Mouse (Mus musculus) ES-Bruce4 (cell line): ENCODE measurements around the gene Idua. TPM values are rescaled to one million over a fixed set of nuclear protein-coding genes. Genes with fewer than 3 reads are reported as not detected.

Experiments
- H3K27ac ChIP-seq: 2 replicates; pipeline ENCODE4 v1.5.1; 2012; ENCODE audit warnings: low read length, inconsistent platforms; ENCODE audit not compliant: insufficient read depth
- H3K27me3 ChIP-seq: 2 replicates; pipeline ENCODE4 v1.6.1; 2012; ENCODE audit warnings: mild to moderate bottlenecking, low read length, inconsistent platforms; ENCODE audit not compliant: control insufficient read depth, poor library complexity, insufficient read depth, severe bottlenecking
- H3K36me3 ChIP-seq: 2 replicates; pipeline ENCODE4 v1.6.1; 2012; ENCODE audit warnings: inconsistent platforms, mild to moderate bottlenecking, low read length, moderate library complexity; ENCODE audit not compliant: control insufficient read depth, poor library complexity, insufficient read depth, severe bottlenecking
- H3K4me1 ChIP-seq: one replicate; pipeline ENCODE4 v1.8.1; 2011; ENCODE audit warnings: low read length; ENCODE audit not compliant: control insufficient read depth, insufficient read depth
- H3K4me3 ChIP-seq: 2 replicates; pipeline ENCODE4 v1.5.1; 2011; ENCODE audit warnings: low read depth, mild to moderate bottlenecking, low read length
- H3K9ac ChIP-seq: 2 replicates; pipeline ENCODE4 v1.6.1; 2012; ENCODE audit warnings: low read depth, mild to moderate bottlenecking, inconsistent platforms; ENCODE audit not compliant: poor library complexity, severe bottlenecking
- H3K9me3 ChIP-seq: replicated peaks from 2 replicates; pipeline ENCODE4 v1.6.1; 2012; ENCODE audit warnings: mild to moderate bottlenecking, low read length, inconsistent platforms; ENCODE audit not compliant: control insufficient read depth, poor library complexity, insufficient read depth, severe bottlenecking
- CTCF ChIP-seq: IDR thresholded peaks from one replicate; pipeline ENCODE4 v1.8.1; 2011; ENCODE audit warnings: low read depth, low read length
- EP300 ChIP-seq: IDR thresholded peaks from 2 replicates; pipeline ENCODE4 v1.6.1; 2011; ENCODE audit warnings: low read depth, low read length; ENCODE audit not compliant: insufficient read depth
- POLR2A ChIP-seq: IDR thresholded peaks from one replicate; pipeline ENCODE4 v1.8.1; 2011; ENCODE audit warnings: low read length; ENCODE audit not compliant: insufficient read depth
- polyA plus RNA-seq: library from polyadenylated mRNA; stranded (reverse); fragments of >200 nt; gene quantifications from 2 replicates; pipeline ENCODE4 v1.2.4, GENCODE M21; 2011; ENCODE audit warnings: low read depth; ENCODE audit not compliant: missing spikeins, insufficient read depth, insufficient read length

The Idua gene
- polyA plus RNA-seq, 1 experiment: 13.8 TPM

DNA sequence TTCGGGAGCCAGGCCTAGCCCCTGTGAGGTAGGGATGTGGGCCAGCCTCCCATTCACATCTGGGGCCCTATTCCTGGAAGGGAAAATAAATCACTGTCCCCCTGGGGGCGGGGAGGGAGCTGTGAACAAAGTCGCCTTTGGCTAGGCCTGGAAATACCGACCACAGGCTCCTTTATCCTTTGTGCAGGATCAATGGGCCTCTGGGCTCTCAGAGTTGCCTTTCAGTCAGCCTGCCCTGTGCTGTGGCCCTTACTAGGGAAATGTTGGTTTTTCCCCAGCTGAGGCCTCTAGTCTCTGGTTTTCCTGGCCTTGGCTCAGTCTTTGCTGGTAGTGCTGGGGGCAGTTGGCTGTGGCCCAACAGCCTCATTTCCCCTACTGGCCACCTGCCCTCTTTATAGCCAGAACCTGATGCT, 37.2 kb downstream of the Idua start:
- TF ChIP-seq EP300: no peak
- TF ChIP-seq CTCF: no peak
- no peak for TF ChIP-seq POLR2A
- no peaks in the 10 kb centered on the region for H3K9me3 ChIP-seq
- no peak overlapping the region for H3K4me3 ChIP-seq
- H3K4me1 ChIP-seq: no peaks in the 10 kb centered on the region
- H3K27me3 ChIP-seq: no peaks in the 10 kb centered on the region
- no peak overlapping the region for H3K9ac ChIP-seq
- no peaks in the 10 kb centered on the region for H3K36me3 ChIP-seq
- no peak overlapping the region for H3K27ac ChIP-seq

DNA sequence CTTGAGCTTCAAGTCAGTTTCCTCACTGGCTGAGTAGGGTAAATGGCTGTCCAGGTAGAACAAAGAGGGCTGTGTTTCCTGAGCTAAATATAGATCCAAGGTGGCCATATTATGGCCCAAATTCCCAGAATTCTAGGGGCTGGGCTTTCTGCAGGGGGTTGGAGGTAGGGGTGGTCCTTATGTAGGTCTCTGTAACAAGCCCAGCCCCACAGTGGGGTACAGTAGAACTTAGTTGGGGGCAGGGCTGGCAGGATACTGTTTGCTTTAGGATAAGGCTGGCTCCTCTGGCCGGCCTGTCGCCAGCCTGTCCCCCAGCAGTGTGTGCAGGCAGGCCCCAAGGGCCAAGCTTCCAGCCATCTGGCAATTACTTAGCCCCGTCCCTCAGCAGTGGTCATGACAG, 40.2 kb downstream of the Idua start:
- Histone ChIP-seq H3K36me3 (no peaks in the 10 kb centered on the region), H3K4me1 (no peaks in the 10 kb centered on the region), H3K27ac (no peak overlapping the region), H3K9me3 (no peaks in the 10 kb centered on the region), H3K9ac (no peak overlapping the region), H3K27me3 (no peaks in the 10 kb centered on the region), H3K4me3 (no peak overlapping the region)
- TF ChIP-seq CTCF: no peak
- no peak for TF ChIP-seq POLR2A
- no peak for TF ChIP-seq EP300

DNA sequence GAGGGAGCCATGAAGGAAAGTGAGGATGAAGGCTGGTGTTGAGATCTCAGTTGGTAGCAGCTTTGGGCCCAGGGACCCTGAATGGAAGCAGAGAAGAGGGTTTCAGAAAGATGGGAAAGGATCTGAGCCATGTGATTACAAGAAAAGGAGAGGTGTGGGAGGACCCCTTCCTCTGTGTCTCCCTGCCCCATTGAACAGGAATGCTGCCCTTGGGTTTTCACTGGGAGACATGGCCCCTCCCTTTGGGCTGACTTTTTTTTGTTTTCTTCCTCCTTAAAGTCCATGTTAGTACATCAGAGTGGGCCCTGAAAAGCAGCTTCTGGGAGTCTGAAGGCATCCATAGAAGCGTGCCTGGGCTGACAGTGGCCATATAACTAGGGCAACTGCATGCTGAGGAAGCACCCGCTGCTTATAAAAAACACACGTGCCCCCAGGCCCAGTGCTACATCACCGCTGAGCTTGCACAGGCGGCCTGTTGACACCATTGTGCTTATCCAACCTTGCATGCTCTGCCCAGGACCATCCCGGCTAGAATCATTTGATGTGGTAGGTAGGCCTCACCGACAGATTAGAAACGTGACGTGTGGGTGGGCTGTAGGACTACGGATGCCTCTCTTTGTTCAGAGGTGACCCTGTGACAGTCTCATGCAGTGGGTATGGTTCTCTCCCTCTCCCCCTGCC, 41.4 kb downstream of the Idua start:
- TF ChIP-seq EP300 (no peak), POLR2A (no peak), CTCF (no peak)
- H3K27me3 ChIP-seq: no peaks in the 10 kb centered on the region
- H3K27ac ChIP-seq: no peak overlapping the region
- H3K4me3 ChIP-seq: no peak overlapping the region
- H3K4me1 ChIP-seq: no peaks in the 10 kb centered on the region
- H3K9me3 ChIP-seq: no peaks in the 10 kb centered on the region
- no peaks in the 10 kb centered on the region for H3K36me3 ChIP-seq
- no peak overlapping the region for H3K9ac ChIP-seq

DNA sequence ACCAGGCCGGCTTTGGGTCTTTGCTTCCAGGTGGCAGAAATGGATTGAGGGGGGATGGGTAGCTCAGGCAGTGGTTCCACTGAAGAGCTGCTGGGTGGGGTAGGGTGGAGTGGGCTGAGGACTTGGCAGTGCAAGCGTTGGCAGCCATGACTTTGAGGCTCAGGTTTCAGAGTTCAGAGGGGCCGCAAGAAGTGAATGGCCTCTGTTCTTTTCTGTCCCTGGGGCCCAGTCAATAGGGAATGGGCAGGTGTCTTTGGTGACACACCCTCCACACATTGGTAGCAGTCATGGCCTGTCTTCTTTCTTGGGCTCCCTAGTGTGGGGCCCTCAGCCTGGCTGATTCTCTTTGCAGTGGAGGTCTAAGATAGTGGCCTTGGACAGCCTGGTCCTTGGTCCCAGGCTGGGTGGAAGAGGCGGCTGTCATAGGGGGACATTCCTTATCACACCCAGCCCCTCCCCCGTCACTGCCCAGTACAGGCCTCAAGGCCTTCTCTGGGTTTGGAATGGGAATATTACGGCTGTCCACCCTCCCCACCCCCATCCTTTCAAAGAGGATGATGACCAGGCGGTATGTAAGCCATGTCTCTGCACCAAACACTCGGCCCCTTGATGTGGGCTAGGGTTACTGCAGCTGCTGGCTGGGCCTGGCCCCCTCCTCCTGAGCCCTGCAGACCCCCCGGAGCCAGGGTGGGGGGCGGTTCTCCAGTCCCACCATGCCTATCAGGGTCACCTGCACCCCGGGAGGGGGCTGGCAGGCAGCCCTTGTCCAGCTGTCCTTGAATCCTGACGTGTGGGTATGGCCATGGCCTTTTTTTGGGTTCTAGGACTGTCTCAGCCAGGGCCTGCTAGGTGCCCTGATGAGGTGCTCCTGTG, 43.9 kb downstream of the Idua start:
- Histone ChIP-seq H3K9me3 (no peaks in the 10 kb centered on the region), H3K4me1 (no peaks in the 10 kb centered on the region), H3K27me3 (no peaks in the 10 kb centered on the region), H3K27ac (no peak overlapping the region), H3K9ac (no peak overlapping the region), H3K36me3 (no peaks in the 10 kb centered on the region), H3K4me3 (no peak overlapping the region)
- TF ChIP-seq CTCF (no peak), POLR2A (no peak), EP300 (no peak)

DNA sequence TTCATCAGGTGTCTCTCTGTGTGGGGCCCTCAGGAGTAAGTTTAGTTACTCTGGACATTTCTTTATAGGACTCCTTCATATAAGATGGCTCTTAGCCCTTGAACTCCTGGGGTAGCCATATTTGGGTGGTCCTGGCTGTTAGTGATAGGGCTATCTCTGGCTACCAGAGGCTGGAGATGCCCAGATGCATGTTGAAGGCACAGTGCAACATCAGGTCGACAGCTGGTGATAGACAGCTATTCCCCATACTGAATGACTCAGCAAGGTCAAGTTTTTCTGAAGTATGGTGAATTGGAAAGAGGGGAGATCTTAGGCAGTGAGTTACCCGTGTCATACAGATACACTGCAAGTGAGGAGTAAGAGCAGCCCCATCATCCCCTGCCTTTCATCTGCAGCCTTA, 47.6 kb downstream of the Idua start:
- no peaks in the 10 kb centered on the region for H3K36me3 ChIP-seq
- TF ChIP-seq EP300: no peak
- TF ChIP-seq CTCF: no peak
- no peak for TF ChIP-seq POLR2A
- H3K27ac ChIP-seq: no peak overlapping the region
- H3K27me3 ChIP-seq: no peaks in the 10 kb centered on the region
- no peak overlapping the region for H3K4me3 ChIP-seq
- no peaks in the 10 kb centered on the region for H3K9me3 ChIP-seq
- H3K9ac ChIP-seq: no peak overlapping the region
- no peaks in the 10 kb centered on the region for H3K4me1 ChIP-seq

DNA sequence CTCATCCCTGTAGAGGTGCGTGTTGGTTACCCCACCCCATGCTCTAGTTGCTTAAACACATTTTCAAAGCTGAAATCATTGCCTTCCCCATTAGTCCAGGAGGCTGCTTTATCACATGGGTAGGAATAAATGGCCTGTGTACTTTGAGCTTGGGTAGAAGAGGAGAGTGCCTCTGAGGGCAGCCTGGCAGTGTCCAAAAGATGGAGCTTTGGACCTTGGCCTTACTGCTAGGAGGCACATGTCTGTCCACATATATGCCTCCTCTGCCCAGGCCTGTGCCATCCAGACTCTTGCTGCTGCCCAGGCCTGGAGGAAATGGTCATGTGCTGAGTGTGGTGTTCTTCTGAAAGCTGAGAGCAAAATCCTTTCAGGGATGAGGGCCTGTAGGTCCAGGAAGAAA, 48.3 kb downstream of the Idua start:
- Histone ChIP-seq H3K4me1 (no peaks in the 10 kb centered on the region), H3K9ac (no peak overlapping the region), H3K27ac (no peak overlapping the region), H3K9me3 (no peaks in the 10 kb centered on the region), H3K4me3 (no peak overlapping the region), H3K27me3 (no peaks in the 10 kb centered on the region), H3K36me3 (no peaks in the 10 kb centered on the region)
- no peak for TF ChIP-seq POLR2A
- TF ChIP-seq CTCF: no peak
